Mouse (Mus musculus): ENCODE measurements around the gene Ptpn9.

- TF ChIP-seq POLR2A (IDR thresholded peaks at IDR 0.05; ENCODE audit: control insufficient read depth, extremely low read depth, insufficient read depth, low read length, poor library complexity): no peak
- peak; percentile 73; the same call in 1 of the 2 replicates for TF ChIP-seq CTCF (IDR thresholded peaks at IDR 0.05; ENCODE audit: borderline replicate concordance, control insufficient read depth, extremely low read depth, insufficient read depth, low read length, poor library complexity)
These were observed 78.5 kb downstream of the Ptpn9 start for GRCm38 (mm10) chr9:57072989-57073789.

Measured in thymus, adult 2 months (tissue).